Mouse (Mus musculus) cerebellum, adult 9-10 months (tissue): ENCODE measurements around the gene Mymk.

Experiments used
- DNase-seq: peaks from one replicate; pipeline ENCODE4 v3.0.0; 2022

Mymk gene

GRCm38 (mm10) chr2:27071978-27072377, at the start of gene Mymk:
Gene Mymk, minus strand, starts transcription at chr2:27072179.
- no peak for DNase-seq

- no peak for DNase-seq
Measured at GRCm38 (mm10) chr2:27120241-27120641, 48.3 kb upstream of the Mymk start.

- DNase-seq: no peak
Measured at GRCm38 (mm10) chr2:27119766-27120165, 47.8 kb upstream of the Mymk start.

- DNase-seq: no peak
Measured at GRCm38 (mm10) chr2:27118452-27118851, 46.5 kb upstream of the Mymk start.

GRCm38 (mm10) chr2:27114169-27114568, 42.2 kb upstream of the Mymk start:
- DNase-seq: no peak

- no peak for DNase-seq
Measured at GRCm38 (mm10) chr2:27112585-27112984, 40.6 kb upstream of the Mymk start.

GRCm38 (mm10) chr2:27109052-27109451, 37.1 kb upstream of the Mymk start:
- DNase-seq: peak; percentile 81

- no peak for DNase-seq
Measured at GRCm38 (mm10) chr2:27108144-27108543, 36.2 kb upstream of the Mymk start.

GRCm38 (mm10) chr2:27106816-27107215, 34.8 kb upstream of the Mymk start:
- no peak for DNase-seq

GRCm38 (mm10) chr2:27103554-27103953, 31.6 kb upstream of the Mymk start:
- no peak for DNase-seq

- no peak for DNase-seq
Measured at GRCm38 (mm10) chr2:27097776-27098175, 25.8 kb upstream of the Mymk start.

- DNase-seq: no peak
Measured at GRCm38 (mm10) chr2:27097241-27097656, 25.3 kb upstream of the Mymk start.

GRCm38 (mm10) chr2:27096341-27096981, 24.5 kb upstream of the Mymk start:
- no peak for DNase-seq

- DNase-seq: no peak
Measured at GRCm38 (mm10) chr2:27095178-27095577, 23.2 kb upstream of the Mymk start.

GRCm38 (mm10) chr2:27089238-27089637, 17.3 kb upstream of the Mymk start:
- DNase-seq: no peak

- DNase-seq: no peak
Measured at GRCm38 (mm10) chr2:27088700-27089099, 16.7 kb upstream of the Mymk start.

GRCm38 (mm10) chr2:27088071-27088644, 16.2 kb upstream of the Mymk start:
- DNase-seq: no peak

- DNase-seq: no peak
Measured at GRCm38 (mm10) chr2:27087581-27087980, 15.6 kb upstream of the Mymk start.

- DNase-seq: no peak
Measured at GRCm38 (mm10) chr2:27086483-27087010, 14.6 kb upstream of the Mymk start.

- no peak for DNase-seq
Measured at GRCm38 (mm10) chr2:27085801-27086200, 13.8 kb upstream of the Mymk start.

GRCm38 (mm10) chr2:27084963-27085362, 13.0 kb upstream of the Mymk start:
- no peak for DNase-seq

- DNase-seq: no peak
Measured at GRCm38 (mm10) chr2:27083761-27084475, 11.9 kb upstream of the Mymk start.

- DNase-seq: no peak
Measured at GRCm38 (mm10) chr2:27079649-27080048, 7.7 kb upstream of the Mymk start.

- no peak for DNase-seq
Measured at GRCm38 (mm10) chr2:27079152-27079584, 7.2 kb upstream of the Mymk start, which contains the start of gene Adamtsl2. Gene Adamtsl2, plus strand, starts transcription at chr2:27079379.
